Mouse (Mus musculus): ENCODE measurements around the gene Ift80. TPM values are rescaled to one million over a fixed set of nuclear protein-coding genes. Genes with fewer than 3 reads are reported as not detected.

The Ift80 gene
- total RNA-seq, 1 experiment, result 9.9 TPM

- DNase-seq (ENCODE audit: low read depth, low spot score), result no peak
- in situ Hi-C loops (cut with MboI; ENCODE audit: low sequenced_read_pairs in 2 of 2, unreplicated experiment in 2 of 2), result no loop called here
- TF ChIP-seq CHD2 (IDR thresholded peaks at IDR 0.05; ENCODE audit: low read depth, low read length) (no peak), HCFC1 (IDR thresholded peaks at IDR 0.05; ENCODE audit: borderline replicate concordance, insufficient read depth, low read length) (no peak), MAFK (IDR thresholded peaks at IDR 0.05; ENCODE audit: insufficient read depth, low read depth, low read length) (no peak)
- H3K9me3 ChIP-seq (ENCODE audit: control insufficient read depth, insufficient read depth, low read depth, low read length), result no peaks in the 10 kb centered on the region
- H3K9ac ChIP-seq (ENCODE audit: insufficient read depth, low read depth, low read length, poor library complexity, severe bottlenecking), result peak overlapping the region; percentile 99
- 0 out of 2 replicates have a peak overlapping the region, but pooled peaks have one; percentile 22 for H3K27ac ChIP-seq (ENCODE audit: insufficient read depth, low read depth, low read length, poor library complexity, severe bottlenecking)
- H3K36me3 ChIP-seq (ENCODE audit: control insufficient read depth, insufficient read depth, low read length, poor library complexity, severe bottlenecking), result no peaks in the 10 kb centered on the region; the same call in 1 of the 2 replicates
- 0 out of 4 replicates have a peak, but pooled peaks cover 0 to 2% of the 10 kb centered on the region in 2 experiments for H3K4me1 ChIP-seq (ENCODE audit: control insufficient read depth in 2 of 2, insufficient read depth in 2 of 2, low read length in 2 of 2, poor library complexity in 1 of 2)
- H3K4me3 ChIP-seq (ENCODE audit: insufficient read depth in 1 of 2, low read depth in 1 of 2, low read length in 2 of 2, poor library complexity in 1 of 2, severe bottlenecking in 1 of 2), result peak overlapping the region; percentile 97
Observed at GRCm38 (mm10) chr3:69006246-69006760, 1.9 kb upstream of the Ift80 start.

- H3K4me1 ChIP-seq (ENCODE audit: control insufficient read depth in 2 of 2, insufficient read depth in 2 of 2, low read length in 2 of 2, poor library complexity in 1 of 2), result 0 out of 4 replicates have a peak, but pooled peaks cover 0 to 2% of the 10 kb centered on the region in 2 experiments
- H3K4me3 ChIP-seq (ENCODE audit: insufficient read depth in 1 of 2, low read depth in 1 of 2, low read length in 2 of 2, poor library complexity in 1 of 2, severe bottlenecking in 1 of 2), result peak overlapping the region; percentile 97
- no peaks in the 10 kb centered on the region; the same call in 1 of the 2 replicates for H3K36me3 ChIP-seq (ENCODE audit: control insufficient read depth, insufficient read depth, low read length, poor library complexity, severe bottlenecking)
- peak overlapping the region; percentile 96 for H3K27ac ChIP-seq (ENCODE audit: insufficient read depth, low read depth, low read length, poor library complexity, severe bottlenecking)
- TF ChIP-seq ZC3H11A (IDR thresholded peaks at IDR 0.05; ENCODE audit: borderline replicate concordance, low read depth, low read length) (no peak), MAFK (IDR thresholded peaks at IDR 0.05; ENCODE audit: insufficient read depth, low read depth, low read length) (no peak), HCFC1 (IDR thresholded peaks at IDR 0.05; ENCODE audit: borderline replicate concordance, insufficient read depth, low read length) (no peak)
- H3K9ac ChIP-seq (ENCODE audit: insufficient read depth, low read depth, low read length, poor library complexity, severe bottlenecking), result peak overlapping the region; percentile 99
- H3K9me3 ChIP-seq (ENCODE audit: control insufficient read depth, insufficient read depth, low read depth, low read length), result no peaks in the 10 kb centered on the region
- DNase-seq (ENCODE audit: low read depth, low spot score), result peak; percentile 28
- in situ Hi-C loops (cut with MboI; ENCODE audit: low sequenced_read_pairs in 2 of 2, unreplicated experiment in 2 of 2), result no loop called here
Observed at GRCm38 (mm10) chr3:69005338-69006245, 1.2 kb upstream of the Ift80 start.

GRCm38 (mm10) chr3:69004055-69004436, 324 bp downstream of the Ift80 start:
- Histone ChIP-seq H3K9me3 (ENCODE audit: control insufficient read depth, insufficient read depth, low read depth, low read length) (no peaks in the 10 kb centered on the region), H3K9ac (ENCODE audit: insufficient read depth, low read depth, low read length, poor library complexity, severe bottlenecking) (peak overlapping the region; percentile 79), H3K4me3 (ENCODE audit: insufficient read depth in 1 of 2, low read depth in 1 of 2, low read length in 2 of 2, poor library complexity in 1 of 2, severe bottlenecking in 1 of 2) (peak overlapping the region; percentile 97), H3K36me3 (ENCODE audit: control insufficient read depth, insufficient read depth, low read length, poor library complexity, severe bottlenecking) (no peaks in the 10 kb centered on the region; the same call in 1 of the 2 replicates), H3K4me1 (ENCODE audit: control insufficient read depth in 2 of 2, insufficient read depth in 2 of 2, low read length in 2 of 2, poor library complexity in 1 of 2) (0 out of 4 replicates have a peak, but pooled peaks cover 0 to 2% of the 10 kb centered on the region in 2 experiments), H3K27ac (ENCODE audit: insufficient read depth, low read depth, low read length, poor library complexity, severe bottlenecking) (peak overlapping the region; percentile 40; the same call in 1 of the 2 replicates)
- DNase-seq (ENCODE audit: low read depth, low spot score), result no peak
- in situ Hi-C loops (cut with MboI; ENCODE audit: low sequenced_read_pairs in 2 of 2, unreplicated experiment in 2 of 2), result no loop called here
- TF ChIP-seq MAFK (IDR thresholded peaks at IDR 0.05; ENCODE audit: insufficient read depth, low read depth, low read length), result no peak
- TF ChIP-seq ZC3H11A (IDR thresholded peaks at IDR 0.05; ENCODE audit: borderline replicate concordance, low read depth, low read length), result no peak
- TF ChIP-seq CHD2 (IDR thresholded peaks at IDR 0.05; ENCODE audit: low read depth, low read length), result no peak
- no peak for TF ChIP-seq HCFC1 (IDR thresholded peaks at IDR 0.05; ENCODE audit: borderline replicate concordance, insufficient read depth, low read length)
- no peak for TF ChIP-seq ZNF384 (IDR thresholded peaks at IDR 0.05; ENCODE audit: low read depth, low read length)

- no peak overlapping the region for H3K9ac ChIP-seq (ENCODE audit: insufficient read depth, low read depth, low read length, poor library complexity, severe bottlenecking)
- TF ChIP-seq ZC3H11A (IDR thresholded peaks at IDR 0.05; ENCODE audit: borderline replicate concordance, low read depth, low read length) (no peak), ZNF384 (IDR thresholded peaks at IDR 0.05; ENCODE audit: low read depth, low read length) (no peak), CHD2 (IDR thresholded peaks at IDR 0.05; ENCODE audit: low read depth, low read length) (no peak), MAFK (IDR thresholded peaks at IDR 0.05; ENCODE audit: insufficient read depth, low read depth, low read length) (no peak), HCFC1 (IDR thresholded peaks at IDR 0.05; ENCODE audit: borderline replicate concordance, insufficient read depth, low read length) (no peak)
- no peaks in the 10 kb centered on the region for H3K4me1 ChIP-seq (ENCODE audit: control insufficient read depth in 2 of 2, insufficient read depth in 2 of 2, low read length in 2 of 2, poor library complexity in 1 of 2)
- H3K27ac ChIP-seq (ENCODE audit: insufficient read depth, low read depth, low read length, poor library complexity, severe bottlenecking), result no peak overlapping the region
- in situ Hi-C loops (cut with MboI; ENCODE audit: low sequenced_read_pairs in 2 of 2, unreplicated experiment in 2 of 2), result no loop called here
- no peaks in the 10 kb centered on the region; the same call in 1 of the 2 replicates for H3K36me3 ChIP-seq (ENCODE audit: control insufficient read depth, insufficient read depth, low read length, poor library complexity, severe bottlenecking)
- H3K9me3 ChIP-seq (ENCODE audit: control insufficient read depth, insufficient read depth, low read depth, low read length), result no peaks in the 10 kb centered on the region
- DNase-seq (ENCODE audit: low read depth, low spot score), result no peak
- no peak overlapping the region for H3K4me3 ChIP-seq (ENCODE audit: insufficient read depth in 1 of 2, low read depth in 1 of 2, low read length in 2 of 2, poor library complexity in 1 of 2, severe bottlenecking in 1 of 2)
Observed at GRCm38 (mm10) chr3:69002781-69003180, 1.6 kb downstream of the Ift80 start.

Data from ES-E14 (cell line).